Mouse (Mus musculus) right cerebral cortex, adult 18-20 months (tissue): ENCODE data around the gene Camk2d.

Source experiments
- DNase-seq: peaks from one replicate; pipeline ENCODE4 v3.0.0; 2022; ENCODE audit warnings: mixed read lengths

The Camk2d gene

DNA sequence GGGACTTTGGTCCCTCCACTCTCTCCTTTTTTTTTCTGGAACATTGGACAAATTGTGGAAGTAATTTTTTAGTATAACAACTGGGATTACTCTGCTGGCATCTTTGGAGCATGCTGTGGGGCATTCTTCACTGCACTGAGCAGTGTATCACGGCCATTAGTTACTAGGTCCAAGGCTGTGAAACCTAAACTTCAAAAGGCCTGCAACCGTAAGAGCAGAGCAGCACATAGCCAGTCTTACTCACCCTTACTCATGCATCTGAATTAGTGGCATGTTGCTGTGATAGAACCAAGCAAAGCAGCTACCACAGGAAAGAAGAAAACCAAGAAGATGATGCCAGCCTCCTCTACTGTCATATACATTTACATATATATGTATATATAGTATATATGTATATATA, 95.5 kb downstream of the Camk2d start:
- DNase-seq: no peak

DNA sequence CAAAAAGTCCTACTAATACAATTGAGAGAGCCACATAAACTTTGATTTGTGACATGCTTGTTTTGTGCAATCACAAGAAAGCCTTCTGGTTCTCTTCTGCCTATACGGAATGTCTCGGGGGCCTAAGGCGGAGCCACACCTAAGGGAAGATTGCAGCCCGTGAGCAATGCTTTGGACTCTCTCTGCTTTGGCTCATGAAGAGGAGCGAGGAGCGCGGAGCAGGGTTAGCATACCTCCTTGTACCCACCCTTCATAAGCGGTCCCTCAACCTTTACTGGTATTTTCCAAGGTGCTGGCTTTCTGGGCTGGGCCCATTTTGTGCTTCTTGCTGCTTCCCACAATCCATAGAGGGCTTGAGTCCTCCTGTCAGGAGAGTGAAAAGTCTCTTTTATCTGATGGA, 96.7 kb downstream of the Camk2d start:
- DNase-seq: no peak

DNA sequence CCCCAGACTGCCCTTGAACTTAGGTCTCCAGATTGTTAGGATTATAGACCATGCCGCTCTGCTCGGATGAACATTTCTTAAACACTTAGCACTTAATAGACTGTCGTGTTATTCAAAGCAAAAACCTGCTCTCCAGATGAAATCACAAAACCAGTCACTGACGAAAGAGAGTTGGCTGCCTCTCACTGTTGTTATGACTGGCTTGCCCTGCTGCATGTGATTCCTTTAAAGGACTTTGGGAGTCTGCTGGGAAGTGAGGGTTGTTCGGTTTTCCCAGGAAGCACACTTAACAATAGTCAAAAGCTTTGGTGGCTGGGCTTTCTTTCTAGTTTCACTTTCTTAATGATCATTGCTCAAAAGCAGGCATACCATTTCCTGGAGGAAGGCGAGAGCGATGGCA, 97.2 kb downstream of the Camk2d start:
- no peak for DNase-seq

DNA sequence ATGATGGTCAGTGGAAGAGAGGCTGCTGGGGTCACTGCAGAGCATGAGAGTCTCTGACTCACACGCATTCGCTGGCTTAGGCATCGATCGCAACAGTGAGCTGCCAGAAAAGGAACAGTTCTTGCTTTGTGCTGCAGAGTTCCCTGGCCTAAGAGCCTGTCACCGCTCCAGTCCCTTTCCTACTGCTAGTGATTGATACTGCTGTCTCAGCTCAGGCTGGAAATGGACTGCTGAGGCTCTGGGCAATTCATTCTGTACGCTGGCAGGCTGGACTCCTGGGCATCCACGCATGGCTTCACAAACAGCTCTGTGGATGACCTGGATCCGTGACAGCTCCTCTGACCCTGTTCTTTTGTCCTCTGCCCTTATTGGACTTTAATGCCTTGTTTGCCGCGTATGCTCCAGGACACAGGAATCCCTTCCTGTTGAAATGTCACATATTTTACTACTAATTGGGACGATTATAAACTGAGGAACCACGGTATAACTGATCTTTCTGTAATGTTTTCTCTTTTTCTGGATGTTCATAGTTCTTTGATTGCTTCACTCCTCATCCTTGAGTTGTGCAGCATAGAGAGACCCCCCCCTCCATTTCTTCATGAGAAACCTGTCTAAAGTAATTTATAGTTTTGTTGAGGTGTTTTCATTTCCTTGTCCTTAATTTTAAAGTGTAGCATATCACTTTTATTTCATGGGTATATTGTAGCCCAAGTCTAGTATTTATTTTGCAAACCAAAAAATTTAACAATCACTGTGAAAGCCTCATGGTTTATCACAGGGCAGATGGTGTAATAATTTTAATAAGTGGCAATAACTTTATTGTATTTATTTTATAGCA, 99.6 kb downstream of the Camk2d start:
- peak; percentile 70 for DNase-seq

DNA sequence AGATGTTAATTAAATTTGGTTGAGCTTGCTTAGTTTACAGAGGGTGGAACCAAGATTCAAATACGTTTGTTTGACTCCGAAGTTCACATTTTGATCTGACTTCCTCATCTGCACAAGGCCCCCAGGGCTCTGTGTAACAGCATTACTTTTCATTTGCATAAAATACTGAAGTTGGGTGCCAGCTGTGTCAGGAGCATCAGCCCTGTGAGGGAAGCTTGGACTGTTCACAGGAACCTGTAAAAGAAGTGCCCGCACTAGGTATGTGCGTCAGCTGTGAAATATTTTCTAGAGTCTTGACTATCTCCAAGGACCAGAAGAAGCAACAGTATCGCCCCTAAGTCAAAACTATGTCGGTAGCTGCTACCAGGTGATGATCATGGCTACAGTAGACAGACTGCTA, 100.5 kb downstream of the Camk2d start:
- no peak for DNase-seq

DNA sequence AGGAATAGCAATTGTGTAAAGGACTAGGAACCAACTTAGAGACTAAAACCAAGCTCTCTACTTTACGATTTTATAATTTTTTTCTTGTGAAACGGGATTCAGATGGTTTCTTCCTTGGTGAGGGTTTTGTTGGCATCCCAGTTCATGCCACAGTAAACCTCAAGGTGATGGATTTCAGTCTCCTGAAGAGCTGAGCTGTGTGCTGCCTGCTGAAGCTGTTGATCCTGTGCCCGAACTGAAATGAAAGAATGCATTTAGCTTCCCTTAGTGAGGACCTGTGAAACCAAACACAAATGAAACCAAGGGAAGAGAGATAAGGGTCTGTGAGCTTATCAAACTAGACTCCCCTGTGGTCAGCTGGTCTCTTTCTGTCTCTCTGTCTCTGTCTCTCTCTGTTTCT, 103.6 kb downstream of the Camk2d start:
- no peak for DNase-seq

DNA sequence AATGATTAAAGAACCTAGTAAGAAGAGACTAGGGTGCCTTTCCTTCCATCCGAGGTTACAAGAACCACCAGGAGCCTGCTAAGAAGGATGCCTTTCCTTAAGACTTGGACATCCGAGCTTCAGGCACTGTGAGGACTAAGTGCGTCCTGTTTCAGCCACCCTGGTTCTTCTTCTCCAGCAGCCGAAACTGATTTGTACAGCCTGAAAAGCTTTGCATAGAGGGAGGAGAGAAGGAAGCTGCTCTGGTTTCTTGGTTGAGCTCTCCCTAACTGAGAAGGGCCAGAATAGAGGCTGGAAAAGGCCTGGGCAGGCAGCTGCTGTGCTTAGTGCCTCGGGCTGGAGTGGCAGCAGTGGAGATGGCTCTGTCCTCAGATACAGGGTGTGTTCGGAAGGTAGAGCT, 105.0 kb downstream of the Camk2d start:
- no peak for DNase-seq

DNA sequence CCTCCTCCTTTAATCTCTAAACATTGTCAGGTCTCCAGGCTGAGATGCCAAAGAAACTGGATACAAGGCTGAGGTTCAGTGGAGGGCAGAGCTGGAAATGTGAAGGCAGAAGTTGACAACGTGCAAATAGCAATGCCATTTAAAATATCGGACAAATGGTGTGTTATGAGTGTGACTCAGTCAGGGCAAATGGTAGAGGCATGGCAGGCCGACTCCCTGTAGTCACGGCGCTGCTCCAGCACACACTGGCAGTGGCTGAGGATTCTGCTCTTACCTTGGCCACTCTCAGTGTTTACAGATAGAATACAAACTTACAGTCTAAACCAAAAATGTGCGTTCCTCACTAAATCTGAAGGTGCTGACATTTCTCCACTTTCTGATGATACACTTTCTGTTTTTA, 105.5 kb downstream of the Camk2d start:
- no peak for DNase-seq

DNA sequence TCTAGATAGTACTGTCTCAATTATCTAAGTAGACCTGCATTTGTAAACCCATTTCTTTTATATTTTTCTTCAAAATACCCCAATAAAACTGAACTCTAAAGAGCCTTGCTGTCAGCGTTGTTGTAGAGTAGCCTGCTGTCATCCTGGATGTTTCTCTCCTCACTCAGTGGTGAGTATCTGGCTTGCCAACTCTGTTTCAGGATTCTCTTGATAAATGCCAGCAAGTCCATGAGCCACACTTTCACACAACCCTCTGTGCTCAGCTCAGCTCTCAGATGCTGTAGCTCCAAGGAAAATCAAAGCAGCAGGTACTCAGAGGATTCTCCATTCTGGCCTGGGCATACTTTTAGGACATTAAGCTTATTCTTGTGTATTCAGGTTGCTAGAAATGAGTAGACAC, 109.4 kb downstream of the Camk2d start:
- DNase-seq: no peak

DNA sequence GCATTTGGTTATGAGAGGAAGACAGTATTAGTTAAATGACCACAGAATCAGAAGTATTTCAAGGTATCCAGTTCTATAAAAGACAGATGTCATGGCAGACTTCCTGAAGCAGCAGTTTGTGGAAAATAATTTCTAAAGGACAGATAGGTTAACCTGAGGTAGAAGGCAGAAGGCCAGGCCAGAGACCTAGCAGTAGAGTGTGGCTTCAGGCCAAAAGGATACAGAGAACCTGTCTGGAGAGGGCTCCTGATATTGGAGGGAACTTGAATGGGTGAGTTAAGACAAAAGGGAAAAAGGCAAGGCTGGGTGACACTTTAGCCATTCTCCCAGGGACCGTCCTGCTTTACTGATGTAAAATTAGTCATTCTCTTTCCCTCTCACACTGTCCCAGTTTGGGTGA, 118.2 kb downstream of the Camk2d start:
- no peak for DNase-seq

DNA sequence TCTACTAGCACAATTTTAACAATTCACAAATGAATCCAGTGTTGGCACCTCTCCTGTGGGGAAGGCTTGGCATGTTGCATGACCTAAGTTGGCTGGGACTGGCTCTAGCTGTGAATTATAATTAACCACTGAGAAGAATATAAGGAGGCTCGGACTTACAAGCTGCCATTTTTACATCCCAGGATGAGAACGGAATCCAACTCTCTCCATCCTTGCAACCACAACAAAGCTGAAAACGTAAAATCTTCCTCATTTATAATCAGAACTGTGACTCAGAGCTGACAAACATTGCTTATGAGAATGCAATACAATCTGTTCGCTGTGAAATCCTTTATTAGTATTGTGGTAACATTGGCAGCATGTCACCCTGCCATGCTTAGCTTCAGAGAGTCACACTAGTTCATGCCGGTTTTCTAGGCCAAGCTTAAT, 126.9 kb downstream of the Camk2d start:
- peak; percentile 19 for DNase-seq

DNA sequence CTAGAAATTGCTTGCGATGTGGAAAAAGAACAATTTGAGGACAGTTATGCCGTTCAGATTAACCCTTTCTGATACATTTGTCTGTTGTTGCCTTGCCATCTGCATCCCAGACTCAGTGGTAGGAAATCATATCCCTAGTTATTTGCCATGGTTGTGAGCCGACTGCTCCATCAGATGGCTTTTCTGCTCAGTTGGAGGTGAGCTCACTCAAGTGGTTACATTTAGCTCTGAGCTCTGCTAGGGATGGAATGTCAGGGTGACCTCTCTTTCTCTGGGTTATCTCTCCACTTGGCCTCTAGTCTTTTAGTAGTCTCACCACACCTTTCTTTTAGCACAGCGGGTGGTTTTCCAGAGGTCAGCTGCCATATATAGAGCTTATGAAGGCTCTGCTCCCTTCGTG, 127.4 kb downstream of the Camk2d start:
- DNase-seq: no peak

DNA sequence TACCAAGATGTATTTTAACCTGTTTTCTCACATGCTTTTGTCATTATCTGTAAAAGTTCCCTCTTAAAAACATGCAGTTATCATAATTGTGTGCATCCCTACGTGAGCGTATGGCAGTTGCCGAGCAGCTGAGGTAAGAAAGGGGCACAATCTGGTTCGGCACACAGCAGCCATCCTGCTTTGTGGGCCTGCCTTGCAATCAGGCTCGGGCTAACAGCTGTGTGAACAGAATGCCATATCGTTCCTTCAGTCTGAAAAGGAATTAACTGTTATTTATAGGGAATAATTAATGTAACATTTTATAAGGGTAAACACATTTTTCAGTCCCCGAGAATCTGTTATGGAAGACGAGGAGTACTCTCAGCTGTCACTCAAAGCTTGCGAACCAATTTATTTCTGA, 129.5 kb downstream of the Camk2d start:
- DNase-seq: no peak

DNA sequence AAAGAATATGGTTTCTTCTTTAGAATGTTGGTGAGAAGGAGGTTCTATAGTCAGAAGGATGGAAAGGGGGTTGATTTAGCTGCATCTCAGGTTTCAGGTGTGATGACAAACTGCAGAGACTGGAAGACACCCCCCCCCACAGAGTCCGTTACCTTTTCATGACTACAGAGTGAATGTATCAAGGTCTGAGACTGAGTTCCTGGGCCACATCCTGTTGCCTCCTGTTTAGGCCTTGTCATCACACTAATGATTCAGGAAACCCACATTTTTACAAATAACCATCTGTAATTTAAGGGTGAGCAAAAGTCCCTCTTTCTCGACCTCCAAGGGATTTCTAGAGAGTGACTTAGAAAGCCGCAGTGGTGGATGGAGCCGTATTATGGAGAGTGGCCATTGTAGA, 131.3 kb downstream of the Camk2d start:
- no peak for DNase-seq

DNA sequence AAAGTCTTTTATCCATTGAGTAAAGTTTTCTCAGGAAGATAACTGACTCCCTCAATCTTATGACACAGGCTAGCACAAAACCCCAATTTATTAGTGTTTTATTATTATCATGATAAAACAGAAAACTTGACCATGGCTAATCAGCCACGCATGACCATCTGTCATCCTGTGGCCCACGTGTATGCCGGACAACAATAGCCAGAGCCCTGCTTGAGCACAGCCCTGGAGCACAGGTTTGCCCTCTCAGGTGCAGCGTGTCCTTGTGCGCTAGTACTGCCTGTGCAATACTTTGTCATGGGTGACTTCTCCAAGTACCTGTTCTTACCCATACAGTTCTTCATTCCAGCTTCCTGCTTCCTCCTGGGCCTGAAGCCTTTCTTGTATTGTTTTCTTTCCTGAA, 134.3 kb downstream of the Camk2d start:
- DNase-seq: no peak

DNA sequence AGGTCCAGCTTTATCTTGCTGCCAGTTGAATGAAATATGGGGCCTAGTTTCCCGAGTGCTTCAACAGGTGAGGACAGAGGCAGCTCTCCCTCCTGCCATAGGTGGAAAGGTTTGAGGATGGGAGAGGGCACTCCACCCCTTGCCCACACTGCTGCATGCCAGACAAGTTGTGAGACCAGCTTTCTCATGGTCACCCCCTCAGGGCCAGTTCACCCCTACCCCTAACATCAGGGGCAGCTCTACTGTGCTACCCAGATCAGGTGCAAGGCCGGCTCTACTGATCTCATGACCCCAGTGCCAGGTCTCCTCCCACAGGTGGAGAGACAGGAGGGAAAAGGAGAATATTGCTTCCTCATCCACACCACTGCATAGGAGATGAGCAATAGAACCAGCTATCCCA, 136.2 kb downstream of the Camk2d start:
- DNase-seq: no peak

DNA sequence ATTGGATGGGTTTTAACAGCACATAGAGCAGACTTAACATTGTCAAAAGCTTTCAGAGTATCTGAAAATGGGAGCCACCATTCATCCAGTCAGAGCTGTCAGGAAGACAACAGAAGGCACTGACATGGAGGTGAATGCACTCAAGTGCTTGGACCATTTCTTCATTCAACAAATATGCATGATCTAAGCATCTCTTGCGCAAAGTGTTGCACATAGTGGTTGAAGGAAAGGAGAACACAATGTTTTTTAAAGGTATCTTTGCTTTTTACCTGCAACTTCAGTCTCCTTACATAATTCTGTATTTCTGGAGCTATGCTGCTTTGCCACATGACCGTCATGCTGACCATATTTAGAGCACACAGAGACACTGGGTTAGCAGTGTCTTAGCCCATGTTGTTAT, 138.4 kb downstream of the Camk2d start:
- no peak for DNase-seq

DNA sequence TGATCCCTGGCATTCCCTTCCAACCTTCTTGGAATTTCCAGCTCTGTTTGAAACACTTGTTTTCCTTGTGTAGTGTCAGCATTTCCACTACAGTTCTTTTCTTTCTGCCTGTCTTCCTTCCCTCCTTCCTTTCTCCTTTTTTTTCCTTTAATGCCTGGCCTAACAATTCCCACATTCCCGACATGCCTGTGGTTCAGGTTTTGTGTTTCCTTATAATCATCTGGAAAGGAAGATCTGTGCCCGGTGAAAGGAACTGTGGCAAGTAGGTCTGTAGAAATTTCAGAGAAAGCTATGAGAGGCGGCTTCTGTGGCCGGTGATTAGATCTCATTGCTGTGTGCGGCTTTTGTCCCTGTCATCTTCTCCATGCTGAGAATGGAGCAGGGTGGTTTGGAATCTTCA, 139.1 kb downstream of the Camk2d start:
- no peak for DNase-seq

DNA sequence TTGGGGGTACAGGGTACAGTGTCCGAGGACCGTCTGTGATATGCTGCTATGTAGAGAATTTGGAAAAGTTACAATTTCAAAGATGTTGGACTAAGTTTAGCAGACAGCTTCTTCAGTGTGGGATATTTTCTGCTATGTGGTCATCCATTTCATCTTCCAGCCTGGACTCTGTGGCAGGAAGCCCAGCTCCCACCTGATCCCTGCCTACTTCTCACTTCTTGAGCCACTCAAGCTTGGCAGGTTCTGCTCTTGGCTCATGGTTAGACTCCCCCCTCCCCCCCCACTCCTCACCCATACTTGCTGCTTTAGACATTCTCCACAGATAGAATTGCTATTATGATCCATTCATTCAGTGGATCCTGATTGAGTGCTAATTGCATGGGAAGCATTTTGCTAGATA, 141.0 kb downstream of the Camk2d start:
- DNase-seq: no peak

DNA sequence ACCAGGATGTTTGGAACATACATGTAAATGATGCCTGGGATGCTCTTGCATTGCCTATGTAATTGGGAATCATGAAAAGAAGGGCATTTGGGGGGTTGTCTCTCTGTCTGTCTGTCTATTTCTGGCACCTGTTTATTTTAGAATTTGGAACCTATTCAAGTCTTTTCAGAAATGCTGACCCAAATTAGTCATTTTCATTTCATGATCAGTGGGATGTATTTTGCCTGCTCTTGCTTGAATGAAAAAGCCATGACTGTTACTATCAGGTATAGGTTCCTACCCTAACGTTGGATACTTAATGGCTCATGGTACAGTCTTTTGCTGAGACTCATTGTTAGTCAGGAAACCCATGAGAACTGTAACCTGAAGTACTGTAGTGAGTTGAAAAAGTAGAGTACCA, 144.0 kb downstream of the Camk2d start:
- DNase-seq: no peak

DNA sequence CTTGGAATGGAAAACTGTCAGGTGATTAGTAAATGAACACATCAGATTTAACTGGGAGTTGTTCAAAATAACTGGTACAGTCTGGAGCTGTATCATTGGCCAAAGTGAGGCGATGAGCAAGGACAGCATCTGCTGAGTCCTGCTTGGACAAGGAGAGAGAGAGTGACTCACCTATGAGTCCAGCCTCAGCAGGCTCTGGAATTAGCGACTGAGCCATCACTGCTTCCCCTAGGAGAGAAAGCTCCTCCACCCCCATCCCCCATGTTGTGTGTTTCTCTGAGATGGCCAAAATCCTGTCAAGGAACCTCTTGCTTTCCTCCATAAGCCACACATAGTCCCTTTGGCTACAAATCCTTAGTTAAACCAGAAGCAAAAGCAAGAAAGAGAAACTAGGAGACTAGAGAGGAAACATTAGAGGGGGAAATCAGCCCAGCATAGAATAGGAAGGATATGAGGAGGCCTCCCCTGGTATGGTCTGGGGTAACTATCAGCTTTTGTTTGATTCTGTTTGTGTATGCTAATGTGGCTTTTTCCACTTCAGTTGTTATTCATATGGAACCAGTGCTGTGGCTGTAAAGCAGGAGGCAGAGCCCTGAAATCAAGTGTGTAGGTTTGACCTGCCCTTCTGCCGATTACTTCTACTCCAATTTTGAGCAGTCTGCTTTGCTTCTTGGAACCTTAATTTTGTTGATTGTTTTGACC, 148.5 kb downstream of the Camk2d start:
- DNase-seq: no peak

DNA sequence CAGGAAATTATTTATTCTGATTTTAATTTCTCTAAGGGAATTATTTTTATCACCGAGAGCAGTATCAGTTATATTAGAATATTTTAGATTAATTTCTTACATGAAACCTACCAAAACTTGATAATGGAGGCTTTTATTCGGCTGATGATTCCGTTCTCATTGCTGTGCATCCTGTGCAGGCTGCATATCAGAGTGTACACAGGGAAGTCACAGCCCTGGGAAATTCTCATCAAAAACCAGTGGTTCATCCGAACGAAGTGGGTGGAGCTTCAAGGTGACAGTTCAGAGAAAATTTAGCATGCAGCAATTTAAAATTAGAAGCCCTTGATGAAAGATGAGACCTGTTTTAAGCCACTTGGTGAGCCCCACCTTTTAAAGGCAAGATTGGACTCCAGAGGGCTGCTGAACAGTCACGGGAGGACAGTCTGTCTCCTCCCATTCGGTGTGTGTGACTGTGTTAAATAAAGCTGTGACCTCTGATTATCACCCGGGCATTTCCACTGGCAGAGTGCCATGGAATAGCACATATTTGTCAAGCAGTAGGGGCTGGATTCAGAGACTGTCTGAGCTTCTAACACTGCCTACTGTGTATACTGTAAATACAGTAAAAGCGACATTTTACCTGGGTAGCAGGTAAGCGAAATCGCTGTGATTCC, 150.2 kb downstream of the Camk2d start:
- DNase-seq: no peak

DNA sequence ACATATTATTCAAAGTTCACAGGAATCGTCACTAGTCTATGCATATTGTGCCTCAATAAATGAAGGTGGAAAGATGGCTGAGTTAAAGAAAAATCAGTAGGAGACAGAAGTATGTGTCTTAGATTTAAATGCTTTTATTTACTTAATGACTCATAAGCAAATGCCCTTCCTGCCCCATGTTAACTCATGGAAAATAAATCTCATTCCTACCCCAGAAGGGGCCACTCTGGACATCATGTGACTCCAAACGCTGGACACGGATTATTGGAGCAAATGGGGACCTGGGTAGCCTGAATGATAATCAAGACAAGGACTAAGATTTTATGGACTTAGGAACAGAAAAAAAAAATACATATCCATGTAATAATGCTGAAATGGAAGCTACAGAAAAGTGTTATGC, 151.5 kb downstream of the Camk2d start:
- no peak for DNase-seq
